Comparison of ENCODE assay signal across 8 mouse cellular contexts in genomic region chr13:53475701-53476188, GRCm38 (mm10). TPM values are rescaled to one million over a fixed set of nuclear protein-coding genes. Genes with fewer than 3 reads are reported as not detected.
DNase-seq lines count a peak whose midpoint lies in the region; ATAC-seq and TF ChIP-seq lines count a peak whose summit lies in the region.

No protein-coding gene starts in this region.

- peak overlapping the region; percentile 85 for H3K27ac ChIP-seq in limb, embryonic 10.5 days

- no peak for TF ChIP-seq POLR2A in brain, embryonic 14.5 days (IDR thresholded peaks at IDR 0.05; ENCODE audit: borderline replicate concordance, extremely low read depth, insufficient read depth, insufficient read length, poor library complexity, severe bottlenecking)

- peak overlapping the region; percentile 59 for H3K4me3 ChIP-seq in limb, embryonic 10.5 days

- no peak for TF ChIP-seq CTCF in brain, embryonic 14.5 days (IDR thresholded peaks at IDR 0.05; ENCODE audit: borderline replicate concordance, extremely low read depth, insufficient read depth, insufficient read length)

- H3K36me3 ChIP-seq in limb, embryonic 10.5 days = no peaks in the 10 kb centered on the region

- peaks cover 51% of the 10 kb centered on the region for H3K4me1 ChIP-seq in limb, embryonic 10.5 days

- WGBS in limb, embryonic 10.5 days = under 1% methylated on average over 37 of the region's 37 CpGs

- intact Hi-C loops in heart, postnatal 10 days (cut with DNase I) = no loop called here

- ATAC-seq in megakaryocyte progenitor cell, adult 5-6 weeks (replicated peaks; ENCODE audit: poor library complexity) = no peak
- no peak for ATAC-seq in frontal cortex, adult (ENCODE audit: low TSS enrichment)

- H3K27me3 ChIP-seq in limb, embryonic 10.5 days (ENCODE audit: low read depth, poor library complexity, severe bottlenecking) = peaks cover 69% of the 10 kb centered on the region

- H3K9me3 ChIP-seq in limb, embryonic 10.5 days (replicated peaks) = no peaks in the 10 kb centered on the region

- DNase-seq in adrenal gland, adult (ENCODE audit: inconsistent age in 2 of 2, low spot score in 1 of 2) = peak; percentile 41 to 77
- no peak for DNase-seq in adrenal gland, postnatal 4 days (ENCODE audit: low spot score in 2 of 2)
- peak; percentile 75 for DNase-seq in brain, embryonic 14.5 days (ENCODE audit: low read depth)
- peak; percentile 22 to 23 for DNase-seq in heart, postnatal 10 days
- DNase-seq in limb, embryonic 10.5 days (ENCODE audit: low spot score) = peak; percentile 92
- peak; percentile 81 for DNase-seq in neural tube, embryonic 10.5 days (ENCODE audit: extremely low spot score, low spot score)

RNA-seq across cellular contexts. Expression of gene Msx2, which starts 2.9 kb away (rescaled TPM):
- total RNA-seq in adrenal gland, postnatal 4 days (2021) = under 1 TPM; 0.22 to 0.59 TPM
- polyA plus RNA-seq in brain, embryonic 14.5 days (2012; rRNA removed) = 0.62 and 2.5 TPM in 2 replicates
- total RNA-seq in heart, postnatal 10 days (2021) = 1 to 10 TPM in 1 of 2 experiments, under 1 TPM in 1; 0.79 to 1.1 TPM
- 32.2 and 42.0 TPM in 2 replicates for polyA plus RNA-seq in limb, embryonic 10.5 days (2016; fragmentation: Nextera tagmentation; extraction: Ambion mirVana)
- total RNA-seq in megakaryocyte progenitor cell, adult 5-6 weeks (2015) = not detected in 2 replicates
- not detected in 2 replicates for total RNA-seq in megakaryocyte progenitor cell, adult 5-6 weeks (2017)

Comparison
In these comparisons a context has a peak if more than half of its experiments do, and no peak if none do; other contexts are left out.
1. DNase-seq: peak in adrenal gland, adult (2 of 2), brain, embryonic 14.5 days (single experiment), heart, postnatal 10 days (2 of 2), limb, embryonic 10.5 days (single experiment) and neural tube, embryonic 10.5 days (single experiment); none in adrenal gland, postnatal 4 days (0 of 2).